Mouse (Mus musculus): ENCODE results near the gene Gm20538. TPM values are rescaled to one million over a fixed set of nuclear protein-coding genes. Genes with fewer than 3 reads are reported as not detected.
A peak's percentile ranks its signal among the peaks of the same experiment; 100 is the strongest.

Gene Gm20538
- total and polyA plus RNA-seq, 2 experiments from 2014 or later = not detected

DNA sequence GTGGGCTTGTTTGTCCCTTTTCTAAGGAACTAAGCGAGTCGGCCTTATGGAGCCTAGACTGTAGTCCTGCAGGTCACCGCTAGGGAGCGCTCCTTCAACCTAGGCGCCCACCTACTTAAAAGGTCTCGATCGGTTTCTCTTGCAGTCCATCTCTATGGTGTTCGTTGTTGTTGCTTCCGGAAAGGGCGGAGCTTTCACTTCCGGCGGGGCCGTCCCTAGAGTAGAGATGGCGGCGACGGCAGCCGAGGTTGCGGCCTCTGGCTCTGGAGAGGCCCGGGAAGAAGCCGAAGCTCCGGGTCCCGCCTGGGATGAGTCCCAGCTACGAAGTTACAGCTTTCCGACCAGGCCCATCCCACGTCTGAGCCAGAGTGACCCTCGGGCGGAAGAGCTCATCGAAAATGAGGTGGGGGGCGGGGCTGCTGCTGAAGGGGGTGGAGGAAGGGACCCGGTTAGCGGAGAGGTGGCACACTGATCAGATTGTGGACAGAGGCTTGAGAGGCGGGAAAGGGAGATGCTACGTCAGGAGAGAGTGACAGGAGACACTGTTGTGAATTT is 10.1 kb upstream of the Gm20538 start, which contains the start of gene Hif1an:
TSS of gene Hif1an (plus strand) at position 199 of the 555 bp plus-strand sequence.
- peak within 1 kb of the TSS; percentile 79 for H3K9ac ChIP-seq (replicated peaks; ENCODE audit: low read length, poor library complexity, severe bottlenecking)
- peak within 1 kb of the TSS; percentile 69; the same call in 1 of the 2 replicates for H3K27ac ChIP-seq (ENCODE audit: low read depth, low read length)
- H3K4me1 ChIP-seq (ENCODE audit: insufficient read depth, low read length) = peaks cover 10% of the 10 kb centered on the region
- no peaks in the 10 kb centered on the region for H3K9me3 ChIP-seq (ENCODE audit: low read length)
- TF ChIP-seq CTCF (IDR thresholded peaks at IDR 0.05) = peak; percentile 98
- H3K36me3 ChIP-seq (ENCODE audit: insufficient read depth, low read length) = peaks cover 20% of the 10 kb centered on the region
- ATAC-seq (ENCODE audit: low FRiP score) (peak; percentile 96), DNase-seq (ENCODE audit: low spot score) (peak; percentile 98)
- H3K4me2 ChIP-seq (ENCODE audit: low read depth, low read length, poor library complexity, severe bottlenecking) = peak within 1 kb of the TSS; percentile 76
- peaks cover 8% of the 10 kb centered on the region; the same call in 1 of the 2 replicates for H3K27me3 ChIP-seq (ENCODE audit: insufficient read depth, low read length)
- WGBS = 1% methylated on average over 33 of the region's 33 CpGs
- peak within 1 kb of the TSS; percentile 76 for H3K4me3 ChIP-seq (ENCODE audit: low read depth, low read length)

DNA sequence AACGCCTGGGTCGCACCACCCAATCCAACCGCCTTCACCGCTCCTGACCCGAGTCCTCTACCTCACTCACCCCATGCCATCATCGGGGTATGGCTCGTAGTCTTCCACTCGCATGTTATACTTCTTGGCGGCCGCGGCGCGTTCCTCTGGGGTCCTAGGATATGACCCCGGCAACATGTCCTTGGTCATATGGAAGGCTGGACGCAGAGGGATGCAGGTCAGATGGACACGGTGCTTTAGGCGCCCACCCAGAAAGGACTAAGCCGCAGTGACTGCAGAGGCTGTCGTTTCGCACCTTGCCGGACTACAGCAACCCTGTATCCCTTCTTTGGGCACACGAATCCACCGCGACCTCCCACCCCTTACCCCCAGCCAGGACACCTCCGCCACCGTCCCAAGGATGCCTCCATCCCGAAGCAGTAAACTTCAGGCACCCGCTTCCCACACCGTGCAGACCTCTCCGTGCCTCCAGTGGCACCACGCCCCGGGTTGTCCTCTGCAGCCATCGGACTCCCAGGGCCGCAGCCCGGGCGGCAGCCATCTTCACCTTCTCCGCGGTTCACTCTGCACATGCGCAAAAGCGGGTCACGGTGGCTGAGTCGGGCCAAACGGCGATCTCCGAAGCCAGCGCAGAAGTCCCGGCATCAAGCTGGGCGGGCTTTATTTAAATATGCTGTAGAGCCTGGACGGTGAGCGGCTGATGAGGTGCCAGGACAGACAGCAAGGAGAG is 2.4 kb upstream of the Gm20538 start, which contains the start of gene Ndufb8:
TSS of gene Ndufb8 (minus strand) at position 580 of the 730 bp plus-strand sequence.
- Histone ChIP-seq H3K36me3 (ENCODE audit: insufficient read depth, low read length) (peaks cover 27% of the 10 kb centered on the region), H3K4me3 (ENCODE audit: low read depth, low read length) (peak within 1 kb of the TSS; percentile 80), H3K4me1 (ENCODE audit: insufficient read depth, low read length) (peaks cover 4% of the 10 kb centered on the region; the same call in 1 of the 2 replicates), H3K9me3 (ENCODE audit: low read length) (no peaks in the 10 kb centered on the region), H3K27me3 (ENCODE audit: insufficient read depth, low read length) (peaks cover 8% of the 10 kb centered on the region; the same call in 1 of the 2 replicates), H3K27ac (ENCODE audit: low read depth, low read length) (peak within 1 kb of the TSS; percentile 79), H3K9ac (replicated peaks; ENCODE audit: low read length, poor library complexity, severe bottlenecking) (peak within 1 kb of the TSS; percentile 91), H3K4me2 (ENCODE audit: low read depth, low read length, poor library complexity, severe bottlenecking) (peak within 1 kb of the TSS; percentile 77)
- ATAC-seq (ENCODE audit: low FRiP score) = peak; percentile 89
- TF ChIP-seq CTCF (IDR thresholded peaks at IDR 0.05) = no peak
- peak; percentile 93 for DNase-seq (ENCODE audit: low spot score)
- under 1% methylated on average over 50 of the region's 50 CpGs for WGBS

DNA sequence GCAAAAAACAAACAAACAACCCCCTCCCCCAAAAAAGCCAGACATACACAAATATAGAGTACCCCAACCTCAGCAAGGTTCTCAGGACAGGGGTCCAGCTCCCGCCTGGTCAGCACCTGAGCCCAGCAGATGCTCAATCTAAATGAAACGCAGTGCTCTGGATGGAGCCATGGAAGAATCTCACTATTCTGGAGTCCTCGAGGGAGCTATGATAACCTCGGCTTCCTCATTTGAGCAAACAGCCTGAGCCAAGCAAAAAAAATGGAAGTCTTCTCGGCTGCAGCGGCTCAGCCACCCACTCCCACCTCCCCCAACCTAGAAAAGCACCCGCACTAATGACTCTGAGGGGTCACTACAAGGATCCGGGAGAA is 1.8 kb upstream of the Gm20538 start:
- Histone ChIP-seq H3K9me3 (ENCODE audit: low read length) (no peaks in the 10 kb centered on the region), H3K4me1 (ENCODE audit: insufficient read depth, low read length) (peaks cover 4% of the 10 kb centered on the region; the same call in 1 of the 2 replicates), H3K27me3 (ENCODE audit: insufficient read depth, low read length) (peaks cover 8% of the 10 kb centered on the region; the same call in 1 of the 2 replicates), H3K36me3 (ENCODE audit: insufficient read depth, low read length) (peaks cover 33% of the 10 kb centered on the region), H3K4me3 (ENCODE audit: low read depth, low read length) (peak overlapping the region; percentile 80), H3K27ac (ENCODE audit: low read depth, low read length) (peak overlapping the region; percentile 79; the same call in 1 of the 2 replicates), H3K4me2 (ENCODE audit: low read depth, low read length, poor library complexity, severe bottlenecking) (peak overlapping the region; percentile 77), H3K9ac (replicated peaks; ENCODE audit: low read length, poor library complexity, severe bottlenecking) (peak overlapping the region; percentile 91)
- WGBS = 3% methylated on average over 8 of the region's 8 CpGs
- peak; percentile 42 for ATAC-seq (ENCODE audit: low FRiP score)
- no peak for DNase-seq (ENCODE audit: low spot score)
- TF ChIP-seq CTCF (IDR thresholded peaks at IDR 0.05) = no peak

DNA sequence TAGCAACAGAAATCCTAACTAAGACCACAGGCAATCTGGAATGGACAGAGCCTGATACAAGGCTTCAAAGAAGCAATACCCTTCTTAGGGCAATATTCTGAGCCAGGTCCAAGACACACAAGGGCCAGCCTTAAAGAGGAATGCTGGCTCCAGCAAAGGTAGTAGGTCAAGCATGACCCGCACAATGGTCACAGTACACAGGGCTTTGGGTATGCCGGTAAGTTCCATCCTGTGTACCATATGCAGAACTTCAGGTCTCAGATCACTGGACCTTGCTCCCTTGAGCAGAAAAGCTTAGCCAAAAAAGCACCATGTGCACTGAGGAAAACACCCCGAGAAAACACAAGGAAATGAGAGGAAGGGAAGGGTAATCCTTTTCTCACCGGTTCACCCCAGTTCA is 655 bp upstream of the Gm20538 start:
- Histone ChIP-seq H3K27me3 (ENCODE audit: insufficient read depth, low read length) (peaks cover 3% of the 10 kb centered on the region; the same call in 1 of the 2 replicates), H3K4me3 (ENCODE audit: low read depth, low read length) (no peak overlapping the region), H3K27ac (ENCODE audit: low read depth, low read length) (no peak overlapping the region), H3K9me3 (ENCODE audit: low read length) (no peaks in the 10 kb centered on the region), H3K36me3 (ENCODE audit: insufficient read depth, low read length) (peaks cover 41% of the 10 kb centered on the region), H3K4me1 (ENCODE audit: insufficient read depth, low read length) (peaks cover 4% of the 10 kb centered on the region; the same call in 1 of the 2 replicates), H3K4me2 (ENCODE audit: low read depth, low read length, poor library complexity, severe bottlenecking) (0 out of 2 replicates have a peak overlapping the region, but pooled peaks have one; percentile 77), H3K9ac (replicated peaks; ENCODE audit: low read length, poor library complexity, severe bottlenecking) (no peak overlapping the region)
- 87% methylated on average over 4 of the region's 4 CpGs for WGBS
- no peak for TF ChIP-seq CTCF (IDR thresholded peaks at IDR 0.05)
- ATAC-seq (ENCODE audit: low FRiP score) (no peak), DNase-seq (ENCODE audit: low spot score) (no peak)

DNA sequence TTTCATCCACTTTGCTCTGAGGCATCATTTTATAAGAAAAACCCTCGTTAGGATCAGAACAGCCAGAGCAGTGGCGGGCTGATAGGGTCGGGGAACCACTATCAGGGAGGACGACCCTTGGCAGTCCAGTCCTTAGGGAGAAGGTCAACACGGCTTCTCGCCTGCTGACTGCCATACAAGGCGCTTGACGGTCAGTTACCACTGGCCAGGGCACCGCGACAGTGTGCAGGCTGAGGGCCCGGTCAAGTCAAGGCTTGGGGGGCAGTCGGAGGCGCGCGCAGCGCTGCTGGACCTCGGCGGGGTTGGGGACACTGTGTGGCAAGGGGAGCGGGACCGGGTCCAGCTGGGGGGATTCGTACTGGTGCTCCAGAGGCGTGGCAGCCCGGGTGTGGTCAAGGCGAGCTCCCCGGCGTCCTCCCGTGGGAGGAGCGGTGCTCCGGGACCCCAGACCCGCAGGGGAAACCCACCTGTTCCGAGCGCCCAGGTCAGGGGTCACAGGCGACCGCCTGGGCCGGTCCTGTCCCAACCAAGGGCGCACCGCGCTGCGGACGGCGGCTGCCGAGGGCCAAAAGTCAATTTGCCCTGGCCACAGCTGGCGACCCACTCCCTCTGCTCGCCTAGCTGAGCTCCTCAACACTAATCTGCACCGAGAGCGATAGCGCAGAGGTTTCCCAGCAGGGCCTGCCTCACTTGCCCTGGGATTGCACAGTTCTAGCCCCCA is 7.2 kb downstream of the Gm20538 start, which contains the start of gene Sec31b:
TSS of gene Sec31b (minus strand) at position 544 of the 721 bp plus-strand sequence.
- peak within 1 kb of the TSS; percentile 74 for H3K4me2 ChIP-seq (ENCODE audit: low read depth, low read length, poor library complexity, severe bottlenecking)
- peaks cover 16% of the 10 kb centered on the region; the same call in 1 of the 2 replicates for H3K27me3 ChIP-seq (ENCODE audit: insufficient read depth, low read length)
- no peak within 1 kb of the TSS for H3K27ac ChIP-seq (ENCODE audit: low read depth, low read length)
- H3K9ac ChIP-seq (replicated peaks; ENCODE audit: low read length, poor library complexity, severe bottlenecking) = peak within 1 kb of the TSS; percentile 42
- WGBS = under 1% methylated on average over 46 of the region's 47 CpGs
- no peaks in the 10 kb centered on the region for H3K4me1 ChIP-seq (ENCODE audit: insufficient read depth, low read length)
- no peak for DNase-seq (ENCODE audit: low spot score)
- TF ChIP-seq CTCF (IDR thresholded peaks at IDR 0.05) = no peak
- no peak for ATAC-seq (ENCODE audit: low FRiP score)
- H3K36me3 ChIP-seq (ENCODE audit: insufficient read depth, low read length) = peaks cover 19% of the 10 kb centered on the region
- peak within 1 kb of the TSS; percentile 42 for H3K4me3 ChIP-seq (ENCODE audit: low read depth, low read length)
- H3K9me3 ChIP-seq (ENCODE audit: low read length) = no peaks in the 10 kb centered on the region
